Mouse (Mus musculus) cerebellum, adult 11-12 months (tissue): Measurements from ENCODE around the gene 1700001P01Rik.
A peak's percentile ranks its signal among the peaks of the same experiment; 100 is the strongest.

Experiments used
- DNase-seq: peaks from one replicate; pipeline ENCODE4 v3.0.0; 2022

Gene 1700001P01Rik

DNA sequence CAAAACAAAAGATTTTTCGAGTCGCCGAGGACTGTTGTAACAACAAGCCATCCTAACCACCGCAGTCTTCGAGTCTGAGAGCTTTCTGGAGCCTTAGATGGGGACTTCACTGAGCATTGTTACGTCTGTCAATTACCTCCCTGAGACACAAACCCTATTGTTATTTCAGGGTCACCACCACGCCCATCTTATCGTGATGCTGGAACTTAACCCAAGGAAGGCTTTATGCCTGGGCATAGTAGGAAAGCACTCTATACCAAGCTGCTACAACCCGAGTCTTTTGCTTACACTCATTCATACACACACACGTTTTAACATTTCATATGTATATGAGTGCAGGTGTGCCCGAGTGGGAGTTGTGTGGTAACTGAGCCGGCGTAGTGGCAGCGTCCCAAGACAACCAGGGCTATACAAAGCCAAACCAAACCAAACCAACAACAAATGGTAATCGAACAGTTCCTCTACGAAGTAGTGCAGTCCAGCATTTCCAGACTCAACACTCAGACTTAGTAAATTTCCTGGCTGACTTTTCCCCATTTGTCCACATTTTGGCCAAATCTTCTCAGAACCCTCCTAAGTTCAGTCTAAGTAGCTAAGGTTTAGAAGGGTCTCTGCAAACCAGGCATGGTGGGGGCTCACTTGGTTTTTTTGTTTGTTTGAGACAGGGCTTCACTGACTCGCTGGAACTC is at the start of gene 1700001P01Rik:
Gene 1700001P01Rik, minus strand, starts transcription at position 111 of the 689 bp plus-strand sequence.
- DNase-seq = no peak

DNA sequence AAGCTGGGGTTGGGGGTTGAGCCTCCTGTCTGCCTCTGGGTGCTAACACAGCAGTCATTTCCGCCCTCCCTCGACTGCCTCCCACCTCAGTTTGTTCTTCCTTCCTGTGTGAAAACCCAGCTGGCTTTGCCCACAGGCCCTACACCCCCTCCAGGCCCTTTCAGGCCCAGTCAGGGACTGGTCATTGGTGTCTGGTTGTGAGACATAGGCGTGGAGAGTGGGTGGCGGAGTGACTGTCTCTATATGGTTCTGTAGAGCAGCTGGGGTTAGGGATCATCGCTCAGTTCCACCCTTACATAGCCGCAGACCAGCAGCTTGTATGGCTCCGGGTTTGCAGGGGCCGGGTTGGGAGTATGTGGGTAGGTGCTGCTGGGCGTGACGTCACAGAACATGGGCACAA is 49.6 kb upstream of the 1700001P01Rik start:
- DNase-seq = no peak

DNA sequence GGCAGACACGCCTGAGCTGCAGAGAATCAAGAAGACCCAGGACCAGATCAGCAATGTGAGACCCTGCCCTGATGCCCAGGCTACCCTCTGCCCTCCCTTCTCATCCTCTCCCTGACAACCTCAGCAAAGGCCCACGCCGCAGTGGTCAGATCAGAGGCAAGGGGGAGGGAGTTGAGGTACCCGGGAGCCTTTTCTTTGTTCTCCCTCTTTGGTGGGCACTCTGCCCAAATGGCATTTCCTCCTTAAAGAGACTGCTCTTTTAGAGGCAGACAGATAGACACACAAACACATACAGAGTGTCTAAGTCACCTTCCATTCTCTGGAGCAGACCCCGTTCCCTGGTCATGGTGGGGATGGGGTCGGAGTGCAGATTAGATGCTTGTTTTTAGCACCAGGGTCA is 49.2 kb upstream of the 1700001P01Rik start:
- DNase-seq = no peak

DNA sequence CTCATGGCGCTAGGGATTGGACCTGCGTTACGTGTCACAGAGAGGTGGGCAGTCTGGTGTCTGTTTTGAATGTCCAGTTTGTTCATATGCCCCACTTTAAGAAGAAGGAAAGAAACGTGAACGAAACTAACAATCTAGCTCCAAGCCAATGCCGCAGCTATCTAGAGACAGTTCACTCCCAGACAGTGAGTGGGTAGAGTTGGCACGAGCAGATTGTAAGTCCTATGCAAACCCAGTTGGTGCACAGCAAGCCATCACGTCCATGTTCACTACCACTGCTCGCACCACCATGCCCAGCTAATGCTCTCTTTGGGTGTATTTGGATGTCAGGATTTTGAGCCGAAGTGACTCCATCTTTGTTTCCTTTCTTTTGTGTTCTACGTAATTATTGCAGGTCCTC is 48.5 kb upstream of the 1700001P01Rik start:
- no peak for DNase-seq

- DNase-seq = peak; percentile 83
Observed at GRCm38 (mm10) chr11:97822840-97823603, 47.3 kb upstream of the 1700001P01Rik start.

DNA sequence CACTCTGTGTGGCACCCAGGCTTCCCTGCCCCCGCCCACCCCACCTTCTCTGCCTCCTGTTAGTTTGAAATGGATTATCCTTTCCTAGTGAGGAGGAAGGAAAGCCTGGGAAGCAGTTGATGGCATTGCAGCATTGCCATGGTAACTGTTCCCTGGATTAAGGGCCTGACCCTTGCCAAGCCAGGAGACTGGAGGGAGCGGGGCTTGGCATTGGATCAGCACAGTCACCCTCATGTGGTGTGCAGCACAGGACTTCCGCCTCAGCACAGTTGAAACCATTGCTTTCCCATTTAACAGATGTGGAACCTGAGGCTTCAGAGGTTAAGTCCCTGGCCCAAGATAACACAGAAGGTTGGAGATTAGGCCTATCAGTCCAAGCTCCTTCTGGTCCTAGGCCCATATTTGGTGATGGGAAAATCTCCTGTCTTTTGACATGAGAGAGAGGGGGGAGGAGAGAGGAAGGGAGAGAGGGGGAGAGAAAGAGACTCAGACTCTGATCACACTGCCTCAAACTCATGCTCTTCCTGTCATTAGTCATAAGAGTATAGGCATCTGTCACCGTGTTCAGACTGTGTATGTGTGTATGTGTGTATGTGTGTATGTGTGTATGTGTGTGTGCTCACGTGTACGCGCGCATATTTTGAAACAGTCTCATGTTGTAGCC is 45.8 kb upstream of the 1700001P01Rik start:
- DNase-seq = no peak

DNA sequence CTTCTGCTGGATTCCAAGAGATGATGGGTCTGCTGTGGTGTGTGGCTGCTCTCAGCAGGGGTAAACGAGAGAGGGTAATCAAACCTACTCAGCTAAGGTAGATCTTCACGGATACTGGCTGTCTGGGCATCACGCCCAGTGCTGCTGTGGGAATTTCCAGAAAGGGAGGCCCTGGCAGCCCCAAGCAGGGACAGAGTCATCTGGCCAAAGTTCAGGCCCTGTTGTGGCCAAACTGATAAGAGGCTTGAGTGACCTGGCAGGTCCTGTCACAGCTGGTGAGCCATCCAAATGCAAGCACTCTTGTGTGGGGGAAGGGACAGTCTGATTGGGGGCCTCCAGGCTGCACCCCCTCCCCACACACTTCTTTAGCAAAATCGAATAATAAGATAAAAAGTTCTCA is 45.1 kb upstream of the 1700001P01Rik start:
- peak; percentile 72 for DNase-seq

DNA sequence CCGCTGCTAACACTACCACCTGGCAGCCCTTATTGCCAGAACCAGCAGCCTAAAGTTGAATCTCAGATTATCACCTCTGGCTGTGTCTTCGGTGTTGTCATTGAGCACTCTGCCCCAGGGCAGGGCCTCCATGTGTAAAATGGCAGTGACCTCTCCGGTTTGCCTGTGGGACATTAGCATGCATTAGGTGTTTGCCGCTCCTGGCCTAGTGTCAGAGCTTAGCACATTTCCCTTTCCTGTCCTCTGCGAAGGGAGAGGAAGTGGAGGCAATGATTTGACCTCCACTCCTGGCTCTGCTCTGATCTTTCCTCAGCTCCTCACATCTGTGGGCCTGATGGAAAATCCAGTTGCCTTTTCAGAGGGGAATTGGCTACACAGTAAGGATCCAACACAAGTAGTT is 44.2 kb upstream of the 1700001P01Rik start:
- DNase-seq = no peak

- no peak for DNase-seq
Observed at GRCm38 (mm10) chr11:97819102-97819501, 43.4 kb upstream of the 1700001P01Rik start.

GRCm38 (mm10) chr11:97818571-97818970 is 42.9 kb upstream of the 1700001P01Rik start:
- peak; percentile 55 for DNase-seq

GRCm38 (mm10) chr11:97818003-97818402 is 42.3 kb upstream of the 1700001P01Rik start:
- DNase-seq = no peak

DNA sequence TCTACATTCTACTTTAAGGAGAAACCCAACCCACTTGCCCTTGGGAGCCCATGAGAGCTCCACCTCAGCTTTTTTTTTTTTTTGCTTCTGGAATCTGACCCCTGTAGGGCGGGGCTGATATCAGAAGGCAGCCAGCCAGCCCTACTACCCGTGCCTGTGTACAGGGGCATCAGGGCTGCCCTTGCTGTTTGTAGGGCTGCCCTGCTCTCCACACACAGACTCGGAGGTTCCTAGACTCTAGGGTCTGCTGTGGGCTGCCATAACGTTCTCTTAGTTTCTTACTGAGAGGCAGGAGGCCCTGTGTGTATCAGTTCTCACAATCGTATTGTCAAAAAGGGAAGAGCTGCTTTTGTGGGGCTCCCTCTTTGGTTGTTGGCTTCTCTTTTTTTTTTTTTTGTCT is 41.7 kb upstream of the 1700001P01Rik start:
- no peak for DNase-seq

DNA sequence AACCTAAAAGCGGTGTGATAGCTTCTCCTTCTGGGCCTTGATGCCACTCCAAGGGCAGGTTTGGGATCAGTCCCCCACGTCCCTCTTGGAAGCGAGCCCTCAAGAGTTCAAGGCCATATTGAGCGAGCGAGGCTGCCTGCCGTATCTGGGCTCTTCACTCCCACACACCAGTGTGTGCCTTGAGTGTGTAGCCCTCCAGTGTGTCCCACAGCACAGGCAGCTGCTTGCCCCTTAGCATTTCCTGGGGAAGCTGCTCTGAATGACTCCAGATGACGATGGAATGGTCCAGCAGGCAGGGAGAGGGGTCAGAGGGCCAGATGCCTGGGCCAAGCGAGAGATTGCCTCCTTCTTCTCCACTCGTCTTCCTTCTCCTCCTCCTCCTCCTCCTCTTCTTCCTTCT is 41.2 kb upstream of the 1700001P01Rik start:
- DNase-seq = no peak

- no peak for DNase-seq
Observed at GRCm38 (mm10) chr11:97816176-97816575, 40.5 kb upstream of the 1700001P01Rik start.

DNA sequence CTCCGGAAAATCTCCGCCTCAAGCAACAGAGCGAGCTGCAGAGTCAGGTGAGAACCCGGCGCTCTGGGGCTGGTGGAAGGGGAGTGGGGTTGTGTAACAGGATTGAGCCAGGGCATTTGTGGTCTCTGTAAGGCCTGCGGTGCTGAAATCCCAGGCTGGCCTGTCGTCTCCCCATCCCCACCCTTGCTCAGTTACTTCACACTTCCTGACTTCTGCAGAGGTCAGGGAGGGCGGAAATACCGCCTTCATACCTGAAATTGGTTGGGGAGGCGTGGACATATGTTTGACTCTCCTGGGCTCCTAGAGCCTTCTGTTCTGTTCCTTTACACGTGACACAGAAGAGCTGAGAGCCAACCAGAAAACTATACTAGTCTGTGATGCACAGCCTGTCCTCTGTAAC is 40.0 kb upstream of the 1700001P01Rik start:
- DNase-seq = no peak

- no peak for DNase-seq
Observed at GRCm38 (mm10) chr11:97813746-97814515, 38.2 kb upstream of the 1700001P01Rik start.

GRCm38 (mm10) chr11:97813085-97813484 is 37.4 kb upstream of the 1700001P01Rik start:
- DNase-seq = no peak

DNA sequence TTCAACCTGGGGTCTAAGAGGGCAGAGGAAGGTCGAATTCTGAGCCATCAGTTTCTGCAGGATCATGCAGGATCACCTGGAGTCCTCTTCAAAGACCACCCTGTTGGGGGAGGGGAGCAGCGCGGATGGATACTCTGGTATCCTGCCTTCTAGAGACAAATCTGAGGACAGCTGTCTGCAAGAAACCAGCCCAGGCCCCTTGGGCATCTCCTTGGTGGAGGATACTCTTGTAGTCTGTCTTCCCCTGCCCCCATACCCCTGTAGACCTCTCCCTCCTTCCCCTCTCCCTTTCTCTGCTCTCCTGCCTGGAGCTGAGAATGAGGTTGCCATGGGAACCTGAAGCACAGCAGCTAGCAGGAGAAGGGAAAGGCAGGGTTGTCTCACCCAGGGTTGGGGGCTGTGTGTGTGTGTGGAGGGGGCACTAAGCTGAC is 36.8 kb upstream of the 1700001P01Rik start:
- DNase-seq = peak; percentile 42

GRCm38 (mm10) chr11:97811569-97812362 is 36.0 kb upstream of the 1700001P01Rik start:
- DNase-seq = peak; percentile 37

DNA sequence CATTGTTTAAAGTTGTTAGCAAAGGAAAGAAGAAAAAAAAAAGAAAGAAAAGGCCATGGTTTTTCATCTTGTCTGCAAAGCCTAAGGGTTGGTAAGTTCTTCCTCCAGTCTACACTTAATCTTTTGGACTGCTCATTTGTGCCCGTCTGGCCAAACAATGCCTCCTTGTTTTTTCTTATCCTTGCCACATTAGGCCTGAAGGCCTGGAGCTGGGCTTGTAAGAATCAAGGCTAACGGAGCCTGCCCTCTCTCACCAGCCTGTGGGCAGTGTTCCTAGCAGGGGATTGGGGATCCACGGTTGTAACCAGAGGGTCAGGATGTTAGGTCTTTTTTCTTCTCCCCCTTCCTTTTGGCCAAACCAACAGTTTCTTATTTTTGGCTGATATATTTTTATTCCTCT is 35.3 kb upstream of the 1700001P01Rik start:
- DNase-seq = peak; percentile 16

DNA sequence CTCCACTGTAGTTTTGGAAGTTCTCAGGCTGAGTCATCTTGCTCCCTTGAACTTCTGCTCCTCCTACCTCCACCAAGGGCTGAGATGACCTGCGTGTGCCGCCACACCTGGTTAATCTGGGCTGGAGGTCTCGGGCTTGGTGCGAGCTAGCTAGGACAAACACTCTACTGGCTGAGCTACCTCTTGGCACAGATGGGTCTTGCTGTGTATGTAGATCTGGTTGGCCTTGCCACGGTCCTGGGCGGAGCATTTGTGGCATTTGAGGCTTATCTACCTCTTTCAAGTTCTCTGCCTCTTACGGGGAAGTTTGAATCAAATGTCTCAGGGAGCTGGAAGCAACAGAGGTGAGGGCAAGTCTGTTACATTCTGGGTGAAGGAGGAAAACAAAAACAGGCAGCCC is 34.6 kb upstream of the 1700001P01Rik start:
- DNase-seq = peak; percentile 45
